Mouse (Mus musculus): ENCODE results near the gene Fam186b.

DNA sequence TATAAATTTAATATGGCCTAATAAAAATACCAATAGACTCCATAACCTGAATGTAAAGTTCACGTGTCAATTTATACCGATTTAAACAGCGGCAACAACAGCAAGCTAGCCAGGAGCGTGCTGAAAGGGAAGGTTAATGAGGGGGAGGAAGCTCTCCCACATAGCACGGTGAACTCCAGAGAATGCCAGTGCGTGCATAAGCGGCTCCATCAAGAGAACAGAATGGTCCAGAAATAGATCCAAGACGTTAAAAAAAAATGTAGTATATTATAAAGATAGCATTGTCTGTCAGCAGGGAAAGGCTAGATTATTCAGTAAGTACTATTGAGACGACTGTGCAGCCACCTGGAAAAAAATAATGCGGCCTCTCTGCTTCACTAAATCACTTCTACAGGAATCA lies 33.0 kb downstream of the Fam186b start:
- TF ChIP-seq CTCF (IDR thresholded peaks at IDR 0.05 in 2 of 3, conservative IDR thresholded peaks at IDR 0.05 in 1 of 3; ENCODE audit: control insufficient read depth in 1 of 3, insufficient read depth in 1 of 3, low read depth in 2 of 3, low read length in 3 of 3, poor library complexity in 1 of 3, severe bottlenecking in 1 of 3) = no peak
- TF ChIP-seq UBTF (IDR thresholded peaks at IDR 0.05; ENCODE audit: borderline replicate concordance, insufficient read depth, low read depth, low read length) = no peak
- no peak for TF ChIP-seq EP300 (IDR thresholded peaks at IDR 0.05; ENCODE audit: low read depth in 1 of 2, low read length in 2 of 2)
